Mouse (Mus musculus) G1E (cell line): ENCODE measurements around the gene Wdr26. TPM values are rescaled to one million over a fixed set of nuclear protein-coding genes. Genes with fewer than 3 reads are reported as not detected.
A peak's percentile ranks its signal among the peaks of the same experiment; 100 is the strongest.

Experiments
- ATAC-seq: 2 replicates; pipeline ENCODE4 v1.8.0; 2016; ENCODE audit warnings: mild to moderate bottlenecking; ENCODE audit not compliant: insufficient number of reproducible peaks, poor library complexity, low FRiP score, severe bottlenecking; ENCODE audit errors: extremely low read depth
- DNase-seq: peaks from one replicate; pipeline ENCODE4 v3.0.0; 2012; ENCODE audit warnings: low spot score
- H3K27me3 ChIP-seq: 2 replicates; pipeline ENCODE4 v1.6.1; 2012; ENCODE audit warnings: mild to moderate bottlenecking, low read length, inconsistent platforms; ENCODE audit not compliant: insufficient read depth
- H3K36me3 ChIP-seq: replicated peaks from 2 replicates; pipeline ENCODE3; 2012; ENCODE audit warnings: mild to moderate bottlenecking, inconsistent platforms
- H3K4me1 ChIP-seq: 2 replicates; pipeline ENCODE4 v1.6.1; 2012; ENCODE audit warnings: low read depth, low read length, inconsistent platforms, mixed read lengths; ENCODE audit not compliant: insufficient read depth
- H3K4me3 ChIP-seq: 2 replicates; pipeline ENCODE4 v1.5.1; 2012; ENCODE audit warnings: low read depth, mild to moderate bottlenecking, inconsistent platforms, low read length, moderate library complexity, mixed read lengths
- H3K9me3 ChIP-seq: replicated peaks from 2 replicates; pipeline ENCODE4 v1.6.1; 2012; ENCODE audit warnings: inconsistent platforms
- CTCF ChIP-seq: IDR thresholded peaks from 2 replicates; pipeline ENCODE4 v1.5.1; 2012; ENCODE audit warnings: low read depth, low read length, inconsistent platforms, mixed read lengths
- GATA1 ChIP-seq: IDR thresholded peaks from 2 replicates; pipeline ENCODE4 v1.6.1; 2012; ENCODE audit warnings: borderline replicate concordance, low read length, inconsistent platforms, mixed read lengths
- GATA2 ChIP-seq: IDR thresholded peaks from 2 replicates; pipeline ENCODE4 v1.6.1; 2012; ENCODE audit warnings: low read depth, low read length, inconsistent platforms, borderline replicate concordance
- POLR2AphosphoS5 ChIP-seq: IDR thresholded peaks from 2 replicates; pipeline ENCODE4 v1.6.1; 2012; ENCODE audit warnings: low read depth, low read length, inconsistent platforms; ENCODE audit not compliant: insufficient replicate concordance
- TAL1 ChIP-seq: conservative IDR thresholded peaks from 2 replicates; pipeline ENCODE4 v1.6.1; 2012; ENCODE audit warnings: low read depth, low read length, inconsistent platforms, mixed read lengths
- polyA plus RNA-seq: library from polyadenylated mRNA; stranded (reverse); fragments of >175 nt; gene quantifications from 2 replicates; pipeline ENCODE4 v1.2.3, GENCODE M21; 2012
- total RNA-seq, 2 experiments: library from RNA; stranded (forward) in 1 of 2; stranded (reverse) in 1 of 2; fragments of 200-1000 nt in 1 of 2; fragments of >200 nt in 1 of 2; fragmentation: Nextera tagmentation in 1 of 2; gene quantifications; 2 replicates each; pipeline ENCODE4 v1.2.3; 2014 to 2017

The Wdr26 gene
- total and polyA plus RNA-seq, 3 experiments, result 28.1 to 297 (median 101) TPM

DNA sequence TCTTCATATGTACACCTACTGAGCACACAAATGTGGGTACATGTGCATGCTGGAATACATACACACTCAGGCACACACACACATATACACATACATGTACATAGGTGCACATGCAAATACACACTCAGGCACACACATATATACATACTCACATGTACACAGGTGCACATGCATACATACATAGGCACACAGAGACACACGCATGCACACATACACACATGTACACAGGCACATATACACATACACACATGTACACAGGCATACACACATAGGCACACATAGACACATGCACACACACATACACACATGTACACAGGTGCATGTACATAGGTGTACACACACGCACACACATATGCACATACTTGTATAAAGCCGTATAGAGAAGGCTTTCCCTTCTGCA is 29.4 kb upstream of the Wdr26 start:
- H3K36me3 ChIP-seq, result no peaks in the 10 kb centered on the region
- TF ChIP-seq GATA2 (no peak), GATA1 (no peak), CTCF (no peak), POLR2AphosphoS5 (no peak), TAL1 (no peak)
- ATAC-seq, result no peak
- no peak for DNase-seq
- no peaks in the 10 kb centered on the region for H3K9me3 ChIP-seq
- peaks cover 20% of the 10 kb centered on the region for H3K4me1 ChIP-seq
- H3K27me3 ChIP-seq, result peaks cover 16% of the 10 kb centered on the region
- H3K4me3 ChIP-seq, result no peak overlapping the region

DNA sequence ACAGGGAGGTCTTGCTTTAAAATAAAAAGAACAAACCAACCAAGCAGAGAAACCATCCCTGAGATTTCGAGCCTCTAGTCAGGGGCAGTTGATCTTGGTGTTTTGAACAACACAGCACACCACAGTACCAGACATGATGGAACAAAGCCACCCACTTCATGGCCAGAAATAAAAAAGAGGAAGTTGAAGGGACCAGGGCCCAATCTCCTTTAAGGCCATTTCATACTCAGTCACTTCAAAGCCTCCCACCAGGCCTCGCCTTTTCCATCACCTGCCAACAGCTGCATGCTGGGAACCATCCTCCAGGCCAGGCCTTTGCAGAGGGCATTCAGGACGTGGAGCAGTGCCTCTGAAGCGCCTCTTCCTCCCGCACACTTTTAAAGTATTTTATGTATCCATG is 25.5 kb upstream of the Wdr26 start:
- Histone ChIP-seq H3K36me3 (no peaks in the 10 kb centered on the region), H3K9me3 (no peaks in the 10 kb centered on the region), H3K4me1 (peaks cover 13% of the 10 kb centered on the region), H3K27me3 (peaks cover 8% of the 10 kb centered on the region), H3K4me3 (no peak overlapping the region)
- no peak for DNase-seq
- TF ChIP-seq POLR2AphosphoS5 (no peak), CTCF (no peak), GATA2 (no peak), GATA1 (no peak), TAL1 (no peak)
- peak; percentile 47 for ATAC-seq

DNA sequence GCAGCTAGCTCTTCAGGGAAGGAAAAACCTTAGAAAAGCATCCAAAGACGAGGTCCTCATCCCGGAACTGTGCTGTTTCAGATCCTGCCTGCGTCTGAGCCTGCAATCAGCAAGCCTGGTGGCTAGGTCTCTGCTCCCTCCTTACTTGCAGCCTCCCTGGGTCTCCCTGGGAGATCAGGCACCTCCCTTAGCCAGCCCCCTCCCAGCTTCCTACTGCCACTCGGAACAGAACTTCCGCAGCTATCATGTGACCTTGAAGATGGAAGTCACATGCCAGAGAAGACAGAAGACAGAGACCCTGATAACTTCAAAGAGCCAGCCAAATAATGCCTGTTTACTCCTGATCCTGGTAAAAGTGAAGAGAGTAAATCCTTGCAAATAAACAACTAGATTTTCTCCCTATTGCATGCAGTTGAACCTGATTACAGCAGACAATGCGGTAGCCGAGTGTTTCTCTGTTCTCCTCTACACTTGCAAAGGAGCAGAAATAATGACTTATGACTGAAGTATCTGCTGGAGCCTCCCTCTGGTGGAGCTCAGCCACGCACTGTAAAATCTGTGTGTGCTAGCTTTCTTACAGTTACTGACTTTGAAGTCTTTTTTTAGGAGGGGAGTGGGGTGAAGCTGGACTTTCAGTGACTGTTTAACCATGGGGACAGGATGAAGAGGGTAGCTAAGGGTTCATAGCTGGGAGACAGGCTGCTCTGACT is 22.7 kb upstream of the Wdr26 start:
- no peak for DNase-seq

DNA sequence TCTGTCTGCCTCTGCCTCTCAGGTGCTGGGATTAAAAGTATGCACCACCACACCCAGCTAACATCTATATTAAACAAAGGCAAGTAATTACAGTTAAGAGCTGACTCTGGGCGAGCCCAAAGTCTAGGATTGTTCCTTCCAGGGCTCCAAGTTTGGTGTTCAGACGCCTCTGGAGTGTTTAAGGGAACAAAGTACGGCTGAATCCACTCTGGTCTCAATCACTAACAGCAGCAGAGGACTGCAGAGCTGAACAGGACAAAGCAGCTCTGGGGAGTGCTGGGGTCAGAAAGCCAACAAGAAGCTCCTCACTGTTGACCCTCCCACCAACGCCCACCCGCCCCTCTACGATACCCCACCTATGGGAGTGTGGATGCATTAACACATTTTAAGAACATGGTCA is 21.9 kb upstream of the Wdr26 start:
- TF ChIP-seq GATA1 (no peak), TAL1 (no peak), CTCF (no peak), POLR2AphosphoS5 (no peak), GATA2 (no peak)
- H3K9me3 ChIP-seq, result no peaks in the 10 kb centered on the region
- no peaks in the 10 kb centered on the region for H3K36me3 ChIP-seq
- no peak for DNase-seq
- H3K4me3 ChIP-seq, result no peak overlapping the region
- no peak for ATAC-seq
- peaks cover 12% of the 10 kb centered on the region for H3K27me3 ChIP-seq
- H3K4me1 ChIP-seq, result peaks cover 33% of the 10 kb centered on the region

More for the DNA sequence above, 22.7 kb upstream of the Wdr26 start:
- Histone ChIP-seq H3K36me3 (no peaks in the 10 kb centered on the region), H3K9me3 (no peaks in the 10 kb centered on the region), H3K4me3 (no peak overlapping the region), H3K4me1 (peaks cover 28% of the 10 kb centered on the region), H3K27me3 (peaks cover 12% of the 10 kb centered on the region)
- TF ChIP-seq GATA1, result no peak
- no peak for TF ChIP-seq GATA2
- TF ChIP-seq POLR2AphosphoS5, result no peak
- ATAC-seq, result peak; percentile 30; the same call in 1 of the 2 replicates

DNA sequence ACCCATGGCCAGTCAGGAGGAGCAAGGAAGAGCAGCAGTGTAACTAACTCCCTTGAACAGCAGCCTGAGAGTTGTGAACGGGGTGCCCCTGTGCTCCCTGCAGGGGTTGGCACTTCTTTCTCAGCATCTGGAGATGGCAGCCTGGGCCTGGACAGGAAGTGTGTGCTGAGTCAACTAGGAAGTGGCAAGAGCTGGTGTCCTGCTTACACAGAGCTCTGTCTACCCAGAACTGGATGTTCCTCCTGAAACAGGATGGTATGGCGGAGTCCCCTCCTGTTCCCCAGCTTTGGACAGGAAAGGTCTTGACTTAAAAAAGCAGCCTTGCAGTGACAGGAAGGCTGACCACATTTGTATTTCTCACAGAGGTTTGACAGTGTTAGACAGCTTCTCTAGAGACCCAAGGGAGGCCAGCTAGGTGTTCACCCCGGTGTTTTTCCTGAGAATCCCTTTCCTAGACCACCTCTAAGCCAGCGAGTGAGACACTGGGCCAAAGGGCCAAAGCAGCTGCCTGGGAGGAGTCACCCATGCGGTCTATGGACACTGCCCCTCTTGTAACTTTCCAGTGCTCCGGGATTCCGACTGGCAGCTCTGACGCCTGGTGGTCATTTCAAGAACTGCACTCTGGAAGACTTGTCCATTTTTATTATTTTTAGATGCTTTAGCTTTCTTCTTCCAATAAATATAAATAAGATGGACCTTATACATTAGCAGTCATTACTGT is 20.7 kb upstream of the Wdr26 start:
- Histone ChIP-seq H3K4me3 (no peak overlapping the region), H3K9me3 (no peaks in the 10 kb centered on the region), H3K36me3 (peaks cover 2% of the 10 kb centered on the region), H3K4me1 (peaks cover 37% of the 10 kb centered on the region), H3K27me3 (peaks cover 10% of the 10 kb centered on the region)
- ATAC-seq (peak; percentile 56), DNase-seq (peak; percentile 35)
- TF ChIP-seq POLR2AphosphoS5 (no peak), CTCF (peak; percentile 68)

GRCm38 (mm10) chr1:181231821-181232220 is 20.0 kb upstream of the Wdr26 start:
- peaks cover 9% of the 10 kb centered on the region for H3K27me3 ChIP-seq
- H3K9me3 ChIP-seq, result no peaks in the 10 kb centered on the region
- no peak overlapping the region for H3K4me3 ChIP-seq
- ATAC-seq (no peak), DNase-seq (no peak)
- H3K36me3 ChIP-seq, result peaks cover 2% of the 10 kb centered on the region
- peaks cover 36% of the 10 kb centered on the region for H3K4me1 ChIP-seq
- no peak for TF ChIP-seq GATA1

GRCm38 (mm10) chr1:181231262-181231661 is 19.5 kb upstream of the Wdr26 start:
- Histone ChIP-seq H3K36me3 (peaks cover 4% of the 10 kb centered on the region), H3K27me3 (peaks cover 8% of the 10 kb centered on the region), H3K4me1 (peaks cover 41% of the 10 kb centered on the region), H3K4me3 (no peak overlapping the region), H3K9me3 (no peaks in the 10 kb centered on the region)
- no peak for ATAC-seq
- no peak for DNase-seq
- no peak for TF ChIP-seq POLR2AphosphoS5
- TF ChIP-seq GATA2, result no peak
- no peak for TF ChIP-seq CTCF
- TF ChIP-seq GATA1, result no peak
- TF ChIP-seq TAL1, result no peak
